Mouse (Mus musculus) gastrocnemius, postnatal 36 days (tissue): ENCODE measurements around the gene Ostf1. TPM values are rescaled to one million over a fixed set of nuclear protein-coding genes. Genes with fewer than 3 reads are reported as not detected.

Source experiments
- DNase-seq, 2 experiments: peaks; one replicate each; pipeline ENCODE4 v3.0.0; 2022
- intact Hi-C: fragments of 180-260 bp; cut with DNase I; formaldehyde crosslinking; loops from one replicate; pipeline ENCODE4 v1.15.1; 2025
- long read RNA-seq, 2 experiments: library from polyadenylated mRNA; stranded (forward); transcript quantifications; one replicate each; pipeline ENCODE4 v2.0.0; 2021
- total RNA-seq, 2 experiments: library from RNA; stranded (reverse); gene quantifications; 2 replicates each; pipeline ENCODE4 v1.2.3; 2021

Gene Ostf1
- total RNA-seq = 10 to 100 TPM; 22.0 to 25.0 TPM
- long read RNA-seq, experiment 1, transcript Ostf1-201 (10 exons, 2,726 nt) = major isoform, 55 of 60 reads
- long read RNA-seq, experiment 1, partial matches to known transcripts = 0 of 60 reads
- long read RNA-seq, experiment 1, other reads (novel, unspliced or antisense) = 5 of 60 reads
- long read RNA-seq, experiment 2, transcript Ostf1-201 (10 exons, 2,726 nt) = major isoform, 42 of 43 reads
- long read RNA-seq, experiment 2, partial matches to known transcripts = 1 of 43 reads
- long read RNA-seq, experiment 2, other reads (novel, unspliced or antisense) = 0 of 43 reads

DNA sequence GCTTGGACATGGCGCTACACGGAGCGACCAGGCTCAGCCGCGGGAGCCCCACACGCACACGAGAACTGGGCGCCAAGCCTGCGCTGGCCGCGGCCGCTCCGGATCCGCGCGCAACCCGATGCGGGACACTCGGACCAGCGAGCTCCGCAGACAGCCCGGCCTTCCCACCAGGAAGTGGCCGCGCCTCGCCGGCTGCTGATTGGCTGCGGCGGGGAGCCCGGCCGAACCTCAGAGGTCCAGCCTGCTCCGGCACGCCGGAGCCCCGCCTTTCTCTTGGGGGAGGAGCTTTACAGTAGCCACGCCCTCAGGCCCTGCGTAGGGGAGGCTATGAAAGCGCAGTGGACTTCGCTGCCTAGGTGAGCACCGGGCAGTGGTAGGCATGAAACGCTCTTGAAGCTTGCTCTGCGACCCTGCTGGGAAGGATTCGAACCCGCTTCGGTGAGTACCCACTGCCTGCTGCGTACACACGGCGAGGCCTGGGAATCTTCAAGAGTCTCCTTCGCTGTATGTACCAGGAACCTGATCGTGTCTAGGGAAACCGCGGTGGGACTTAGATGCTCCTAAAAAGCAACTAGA lies at the start of gene Ostf1, which contains the start of gene Nmrk1:
Gene Ostf1, minus strand, starts transcription at position 180 of the 576 bp plus-strand sequence.
Gene Nmrk1, plus strand, starts transcription at position 307 of the 576 bp plus-strand sequence.
- peak; percentile 97 for DNase-seq
- intact Hi-C loops = no loop called here

DNA sequence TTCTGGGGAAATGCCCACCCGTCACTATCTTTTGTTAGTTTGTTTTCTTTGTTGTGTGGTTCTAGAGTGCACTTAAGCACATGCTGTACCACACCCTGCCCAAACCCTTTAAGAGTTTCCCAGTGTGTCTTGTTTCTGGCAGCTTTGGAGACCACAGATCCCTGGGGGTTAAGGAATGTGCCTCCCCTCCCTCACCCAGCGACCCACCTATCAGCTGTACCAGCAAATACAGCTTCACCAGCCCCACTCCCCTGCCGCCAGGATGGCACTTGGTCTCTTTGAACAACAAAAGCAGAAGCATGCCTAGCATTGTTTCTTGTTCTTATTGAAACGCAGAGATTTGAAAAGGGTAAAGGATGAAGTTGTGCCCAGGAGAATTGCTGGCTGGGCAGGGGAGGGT lies 41.5 kb upstream of the Ostf1 start:
- intact Hi-C loops = no loop called here
- no peak for DNase-seq

DNA sequence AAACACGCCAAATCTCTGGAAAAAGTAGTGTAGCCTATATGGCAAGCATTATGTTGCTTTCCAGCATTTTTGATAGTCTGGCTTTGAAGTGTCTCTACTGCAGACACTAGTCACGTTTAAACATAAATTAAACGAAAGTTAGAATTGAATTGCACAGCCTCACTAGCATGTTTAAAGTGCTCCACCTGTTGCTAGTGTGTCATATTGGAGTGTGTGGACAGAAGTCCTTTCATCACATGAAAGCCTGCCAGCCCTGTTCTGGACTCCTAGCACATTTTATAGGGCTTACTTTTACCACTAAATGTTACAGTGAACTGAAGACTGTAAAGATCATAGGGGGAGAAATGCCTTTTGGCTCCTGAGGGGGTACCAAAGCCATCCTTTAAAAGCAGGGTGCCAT lies 40.9 kb upstream of the Ostf1 start:
- no peak for DNase-seq
- intact Hi-C loops = no loop called here

DNA sequence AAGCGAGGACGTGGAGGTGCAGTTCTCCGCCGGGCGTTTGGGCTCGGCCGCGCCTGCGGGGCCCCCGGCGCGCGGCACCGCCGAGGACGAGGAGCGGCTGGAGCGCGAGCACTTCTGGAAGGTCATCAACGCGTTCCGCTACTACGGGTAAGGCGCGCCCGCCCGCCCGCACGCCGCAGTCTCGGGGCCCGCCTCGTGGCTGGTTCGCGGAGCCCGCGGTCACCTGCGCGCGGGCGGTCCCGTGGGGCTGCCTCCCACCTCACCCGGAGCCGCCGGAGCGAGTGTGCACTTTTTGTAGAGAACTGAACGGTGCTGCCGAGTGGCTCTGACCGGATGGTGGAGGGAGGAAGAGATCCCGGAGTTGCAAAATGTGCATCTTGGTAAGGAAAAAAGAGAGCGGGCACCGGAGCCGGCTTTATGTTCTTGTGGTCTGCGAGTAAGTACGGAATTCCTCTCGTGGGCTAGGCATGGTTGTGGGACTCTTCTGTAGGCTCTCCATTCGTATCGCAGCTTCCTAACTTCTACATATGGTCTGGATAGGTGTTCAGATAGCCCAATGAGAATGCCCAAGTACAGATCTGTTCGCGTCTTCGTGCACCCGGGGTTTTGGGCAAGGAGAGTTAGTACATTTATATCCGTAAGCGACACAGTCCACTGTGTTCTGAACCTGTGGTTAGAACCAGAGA lies 39.6 kb upstream of the Ostf1 start:
- peak; percentile 38 to 43 for DNase-seq
- intact Hi-C loops = no loop called here

DNA sequence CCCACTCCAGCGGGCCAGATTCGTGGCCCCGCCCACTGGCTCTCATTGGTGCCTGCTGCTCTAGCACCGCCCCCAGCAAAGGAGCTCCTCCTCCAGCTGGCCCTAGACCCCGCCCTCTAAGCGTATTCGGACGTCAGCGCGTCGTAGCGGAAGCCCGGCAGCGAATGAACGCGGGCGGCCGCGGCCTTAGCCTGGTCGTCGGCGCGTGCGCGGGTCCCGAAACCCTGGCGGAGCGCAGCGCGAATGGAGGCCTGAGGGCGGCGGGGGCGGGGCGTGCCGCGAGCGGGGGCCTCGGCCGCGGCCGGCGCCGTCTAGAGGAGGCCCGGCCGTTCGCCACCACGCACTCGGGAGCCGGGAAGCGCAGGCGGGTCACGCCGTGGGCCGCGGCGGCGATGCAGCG lies 39.0 kb upstream of the Ostf1 start, which contains the start of gene Carnmt1:
Gene Carnmt1, plus strand, starts transcription at position 157 of the 400 bp plus-strand sequence.
- intact Hi-C loops = no loop called here
- peak; percentile 99 for DNase-seq

DNA sequence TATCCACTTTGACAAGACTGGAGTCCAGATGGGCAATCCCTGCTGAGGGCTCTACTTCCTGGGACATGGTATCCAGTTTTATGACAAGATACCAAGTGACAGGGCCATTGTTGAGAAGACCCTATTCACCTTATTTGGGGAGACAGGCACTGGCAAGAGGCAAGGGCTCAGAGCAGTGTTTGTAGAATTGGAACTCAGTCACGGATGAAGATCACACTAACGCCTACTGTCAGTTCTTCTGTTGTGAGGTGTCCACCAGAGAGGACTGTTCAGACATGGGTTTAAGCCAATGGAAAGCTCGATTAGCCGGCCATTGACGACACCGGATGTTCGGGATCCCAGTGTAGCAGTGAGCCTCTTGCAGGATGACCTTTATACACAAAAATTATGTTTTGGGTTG lies 37.9 kb upstream of the Ostf1 start:
- DNase-seq = no peak
- intact Hi-C loops = no loop called here

DNA sequence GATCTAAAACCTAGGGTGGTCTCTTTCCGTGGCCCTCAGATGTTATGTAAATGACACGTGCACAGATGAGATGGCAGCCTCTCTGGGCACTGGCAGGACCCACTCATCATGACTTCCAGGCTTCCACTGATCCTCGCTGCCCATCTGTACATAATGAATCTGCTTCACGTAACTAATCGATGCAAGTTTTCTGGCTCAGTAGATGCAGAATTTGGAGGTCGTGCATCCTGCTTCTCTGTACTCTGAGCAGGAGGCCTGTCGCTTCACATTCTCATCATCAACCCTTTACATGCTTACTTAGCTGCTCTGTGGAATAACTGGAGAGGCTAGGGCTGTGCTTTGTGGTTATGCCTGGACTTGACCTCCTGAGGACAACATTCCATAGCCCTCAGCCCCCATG lies 35.3 kb upstream of the Ostf1 start:
- intact Hi-C loops = no loop called here
- no peak for DNase-seq

DNA sequence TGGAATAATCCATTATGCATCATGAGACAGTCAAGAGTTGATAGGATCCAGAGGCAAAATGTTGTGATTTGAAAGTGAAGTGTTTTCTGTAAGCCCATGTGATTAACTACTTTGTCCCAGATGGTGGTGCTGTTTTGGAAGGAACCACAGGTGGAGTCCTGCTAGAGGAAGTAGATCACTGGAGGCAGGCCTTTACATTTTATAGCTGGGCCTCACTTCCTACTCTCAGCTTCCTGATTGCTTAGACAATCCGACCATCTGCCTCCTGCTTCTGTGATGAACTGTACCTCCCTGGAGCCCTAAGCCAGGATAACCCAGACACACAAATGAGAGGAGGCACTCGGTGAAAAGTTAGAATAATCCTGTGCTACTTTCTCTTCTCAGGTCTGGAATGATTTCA lies 32.3 kb upstream of the Ostf1 start:
- no peak for DNase-seq
- intact Hi-C loops = no loop called here

DNA sequence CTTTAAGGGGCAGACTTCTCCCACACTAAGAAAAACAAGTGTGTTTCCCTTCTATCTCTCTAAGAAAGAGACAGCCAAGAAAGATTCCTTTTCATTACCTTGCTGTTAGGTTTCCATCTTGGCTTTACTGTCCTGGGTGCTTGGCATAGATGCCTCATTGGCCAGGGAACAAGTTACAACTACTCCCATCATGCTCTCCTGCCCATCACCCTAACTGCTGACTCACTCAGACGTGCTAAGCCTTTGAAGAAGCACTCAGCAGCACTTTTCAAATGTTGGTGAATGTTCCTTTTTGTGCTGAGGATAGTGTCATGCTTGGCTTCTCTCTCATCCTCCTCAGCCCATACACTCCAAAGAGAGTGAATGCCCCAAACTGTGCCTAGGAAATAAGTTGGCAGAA lies 30.1 kb upstream of the Ostf1 start:
- DNase-seq = no peak
- intact Hi-C loops = no loop called here

DNA sequence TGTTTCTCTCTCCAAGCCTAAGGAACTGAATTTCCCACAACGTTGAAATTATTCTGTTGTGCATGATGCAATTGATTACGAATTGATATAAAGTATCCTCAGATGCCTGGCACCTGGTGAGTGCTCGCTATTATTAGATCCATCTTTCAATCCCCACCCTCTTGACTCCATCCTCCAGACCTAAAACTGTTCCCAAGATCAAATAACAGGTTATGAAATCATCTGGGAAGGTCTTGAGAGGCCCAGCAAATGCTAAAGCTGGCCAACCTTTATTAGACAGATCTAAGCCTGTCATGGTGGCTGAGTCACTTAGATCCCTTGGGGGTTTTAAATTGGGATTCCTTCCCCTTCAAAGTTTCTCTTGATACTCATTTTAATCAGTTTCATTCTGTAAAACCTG lies 28.8 kb upstream of the Ostf1 start:
- intact Hi-C loops = no loop called here
- no peak for DNase-seq

DNA sequence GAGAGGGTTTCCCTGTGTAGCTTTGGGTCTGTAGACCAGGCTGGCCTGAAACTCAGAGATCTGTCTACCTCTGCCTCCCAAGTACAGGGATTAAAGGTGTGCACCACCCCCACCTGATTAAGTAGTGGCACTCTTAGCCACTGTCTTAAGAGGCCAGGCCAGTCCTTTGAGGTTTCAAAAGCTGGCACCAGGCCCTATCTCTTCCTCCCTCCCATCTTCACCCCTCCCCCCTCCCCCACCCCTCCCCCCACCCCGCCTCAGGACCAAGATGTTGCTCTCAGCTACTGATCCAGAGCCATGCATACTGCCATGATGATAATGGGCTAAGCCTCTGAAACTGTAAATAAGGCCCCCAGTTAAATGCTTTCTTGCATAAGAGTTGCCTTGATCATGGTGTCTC lies 27.7 kb upstream of the Ostf1 start:
- intact Hi-C loops = no loop called here
- DNase-seq = no peak

DNA sequence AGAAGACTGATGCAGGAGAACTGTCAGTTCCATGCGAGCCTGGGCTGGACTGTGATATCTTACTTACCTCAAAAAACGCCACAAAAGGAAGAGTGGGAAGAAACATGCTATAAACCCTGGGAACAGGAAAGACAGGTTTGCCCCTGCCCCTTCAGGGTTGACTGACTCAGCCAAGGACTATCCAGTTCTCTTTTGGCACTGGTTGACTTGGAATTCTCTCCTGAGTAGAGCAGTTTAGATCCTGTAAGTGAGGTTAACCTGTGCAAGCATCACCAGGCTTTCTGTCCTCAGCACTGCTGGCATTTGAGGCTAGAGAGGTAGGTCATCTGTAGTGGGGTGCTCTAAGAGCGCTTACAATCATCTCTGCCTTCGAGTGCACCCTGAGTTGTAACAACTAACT lies 26.9 kb upstream of the Ostf1 start:
- intact Hi-C loops = no loop called here
- no peak for DNase-seq

DNA sequence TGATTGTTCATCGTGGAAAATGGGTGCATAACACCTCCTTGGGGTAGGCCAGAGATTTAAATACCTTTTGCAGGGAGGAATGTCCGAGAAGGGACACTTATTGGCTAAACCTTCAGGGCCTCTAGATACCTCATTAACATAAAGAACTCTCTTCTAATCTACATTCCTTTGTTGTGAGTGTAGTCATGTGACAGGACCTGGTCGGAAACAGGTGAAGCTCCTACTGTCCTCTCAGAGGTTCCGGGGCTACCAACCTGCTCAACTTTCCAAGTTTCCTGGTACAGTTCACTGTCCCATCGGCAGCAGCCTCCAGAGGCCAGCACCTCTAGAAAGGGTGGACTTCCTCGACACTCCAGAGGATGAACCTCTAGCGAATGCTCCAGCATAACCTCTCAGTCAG lies 24.4 kb upstream of the Ostf1 start:
- intact Hi-C loops = no loop called here
- DNase-seq = no peak

DNA sequence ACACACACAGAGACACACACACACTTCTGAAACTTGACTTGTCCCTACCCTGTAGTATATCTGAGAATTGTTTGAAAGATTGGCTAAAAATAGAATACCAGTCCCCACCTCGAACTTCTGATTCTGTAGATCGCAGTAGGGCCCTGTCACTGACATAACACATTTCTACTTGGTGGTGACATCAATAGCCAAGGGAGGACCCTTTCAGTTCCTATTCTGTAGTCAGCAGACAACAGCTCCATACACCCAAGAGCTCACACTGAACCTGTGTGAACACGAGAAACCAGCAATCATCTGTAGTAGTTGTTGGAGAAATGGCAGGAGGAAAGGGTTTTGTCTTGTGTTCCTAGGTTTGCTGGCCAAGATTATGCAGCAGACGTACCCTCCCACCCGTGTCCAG lies 23.4 kb upstream of the Ostf1 start:
- intact Hi-C loops = no loop called here

DNA sequence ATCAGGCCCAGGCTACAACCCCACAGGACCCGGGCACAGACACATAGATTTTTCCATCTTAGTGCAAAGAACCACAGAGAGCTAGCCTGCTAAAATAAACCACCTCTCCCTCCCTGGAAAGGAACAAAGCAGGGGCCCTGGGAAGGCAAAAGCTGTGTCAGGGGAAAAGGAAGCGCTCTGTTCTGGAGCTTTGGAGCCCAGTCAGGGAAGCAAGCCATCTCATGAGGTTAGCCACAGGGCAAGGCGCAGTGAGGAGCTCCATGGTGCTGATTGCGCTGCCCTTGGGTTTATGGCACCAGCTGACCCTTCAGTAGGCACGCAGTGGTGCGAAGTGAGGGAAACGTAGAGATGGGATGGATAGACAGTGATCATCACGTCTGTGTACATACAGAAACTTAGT lies 22.7 kb upstream of the Ostf1 start:
- peak; percentile 36 to 51 for DNase-seq
- intact Hi-C loops = no loop called here

More for the DNA sequence above, 23.4 kb upstream of the Ostf1 start:
- no peak for DNase-seq

DNA sequence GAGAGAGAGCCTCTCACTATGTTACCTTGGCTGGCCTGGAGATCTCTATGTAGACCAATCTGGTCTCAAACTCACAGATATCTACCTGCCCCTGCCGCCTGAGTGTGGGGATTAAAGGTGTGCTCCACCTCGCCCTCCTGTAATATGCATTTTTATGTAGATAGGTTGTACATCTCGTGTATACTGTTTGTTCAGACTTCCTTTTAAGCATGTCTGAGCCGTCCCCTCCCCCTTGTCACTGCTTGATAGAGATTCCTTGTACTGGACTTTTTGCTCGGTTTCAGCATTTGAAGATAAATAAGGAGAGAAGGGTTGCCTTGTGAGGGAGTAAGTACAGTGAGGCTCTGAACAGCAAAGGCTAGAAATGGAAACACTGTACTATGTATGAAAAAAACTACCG lies 21.4 kb upstream of the Ostf1 start:
- no peak for DNase-seq
- intact Hi-C loops = no loop called here

DNA sequence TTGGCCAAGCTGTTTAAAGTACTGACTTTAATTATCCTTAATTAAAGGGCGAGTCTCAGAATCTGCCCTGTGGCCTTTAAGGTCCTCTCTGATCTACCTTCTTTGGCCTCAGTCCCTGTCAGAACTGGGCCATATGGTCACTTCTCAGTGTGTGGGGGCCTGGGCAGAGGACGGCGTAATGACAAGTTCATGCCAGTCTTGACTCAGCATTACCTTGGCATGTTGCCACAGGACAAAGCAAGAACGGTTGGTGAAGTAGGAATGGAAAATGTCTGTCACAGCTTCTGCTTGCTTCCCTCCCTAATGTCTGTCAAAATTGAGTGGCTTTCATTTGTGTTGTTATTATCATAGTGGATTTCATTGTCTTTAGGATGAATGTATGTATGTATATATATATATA lies 21.0 kb upstream of the Ostf1 start:
- intact Hi-C loops = no loop called here
- DNase-seq = no peak

DNA sequence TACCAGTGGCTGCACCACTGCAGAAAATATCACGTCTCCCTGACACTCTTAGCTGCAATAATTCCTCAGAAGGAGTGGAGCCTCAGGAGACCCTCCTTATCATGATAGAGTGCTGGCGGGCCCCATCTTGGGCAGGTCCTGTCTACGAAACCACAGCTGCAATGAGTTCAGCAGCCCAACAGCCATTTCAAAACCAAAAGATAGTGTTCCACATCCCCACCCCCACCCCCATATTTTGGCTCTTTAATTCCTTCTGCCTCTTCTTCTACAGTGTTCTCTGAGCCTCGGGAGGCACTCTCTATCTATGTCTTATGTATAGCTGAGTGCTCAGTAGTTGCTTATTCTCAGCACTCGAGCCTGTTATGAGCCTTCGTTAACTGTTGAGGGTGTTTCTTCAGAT lies 18.9 kb upstream of the Ostf1 start:
- DNase-seq = no peak
- intact Hi-C loops = no loop called here

DNA sequence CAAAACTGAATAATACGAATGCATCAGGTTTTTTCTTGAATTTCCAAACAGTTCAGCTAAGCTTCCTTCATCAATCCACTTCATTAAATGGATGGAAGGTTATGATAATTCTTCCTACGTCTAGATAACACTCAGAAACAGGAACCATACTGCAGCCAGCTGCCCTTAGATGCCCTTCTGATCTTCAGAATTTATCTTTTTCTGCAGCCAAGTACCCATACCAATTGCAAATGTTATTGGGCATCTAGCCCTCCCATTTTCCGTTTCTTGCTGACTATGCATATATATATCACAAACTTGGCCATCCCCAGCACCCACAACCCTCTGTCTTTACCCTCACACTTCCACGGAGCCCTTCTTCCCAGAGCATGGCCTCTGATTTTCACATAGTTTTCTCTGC lies 18.3 kb upstream of the Ostf1 start:
- no peak for DNase-seq
- intact Hi-C loops = no loop called here

DNA sequence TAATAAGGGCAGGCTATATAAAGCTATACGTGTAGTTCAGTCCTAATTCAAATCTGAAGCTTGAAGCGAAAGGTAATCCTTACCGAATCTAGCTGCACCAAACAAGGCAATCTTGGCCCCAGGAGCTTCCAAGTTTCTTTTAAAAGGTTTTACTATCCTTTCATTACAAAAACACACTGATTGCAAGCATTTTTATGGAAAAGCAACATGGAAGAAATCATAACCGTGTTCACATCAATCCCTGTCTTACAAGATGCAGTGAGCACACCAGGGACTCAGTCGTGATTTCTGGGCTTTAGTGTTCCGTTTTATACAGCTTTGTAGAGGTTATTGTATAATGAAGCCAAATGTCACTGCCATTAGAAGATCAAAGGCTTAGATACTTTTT lies 16.9 kb upstream of the Ostf1 start:
- intact Hi-C loops = no loop called here
- DNase-seq = no peak

DNA sequence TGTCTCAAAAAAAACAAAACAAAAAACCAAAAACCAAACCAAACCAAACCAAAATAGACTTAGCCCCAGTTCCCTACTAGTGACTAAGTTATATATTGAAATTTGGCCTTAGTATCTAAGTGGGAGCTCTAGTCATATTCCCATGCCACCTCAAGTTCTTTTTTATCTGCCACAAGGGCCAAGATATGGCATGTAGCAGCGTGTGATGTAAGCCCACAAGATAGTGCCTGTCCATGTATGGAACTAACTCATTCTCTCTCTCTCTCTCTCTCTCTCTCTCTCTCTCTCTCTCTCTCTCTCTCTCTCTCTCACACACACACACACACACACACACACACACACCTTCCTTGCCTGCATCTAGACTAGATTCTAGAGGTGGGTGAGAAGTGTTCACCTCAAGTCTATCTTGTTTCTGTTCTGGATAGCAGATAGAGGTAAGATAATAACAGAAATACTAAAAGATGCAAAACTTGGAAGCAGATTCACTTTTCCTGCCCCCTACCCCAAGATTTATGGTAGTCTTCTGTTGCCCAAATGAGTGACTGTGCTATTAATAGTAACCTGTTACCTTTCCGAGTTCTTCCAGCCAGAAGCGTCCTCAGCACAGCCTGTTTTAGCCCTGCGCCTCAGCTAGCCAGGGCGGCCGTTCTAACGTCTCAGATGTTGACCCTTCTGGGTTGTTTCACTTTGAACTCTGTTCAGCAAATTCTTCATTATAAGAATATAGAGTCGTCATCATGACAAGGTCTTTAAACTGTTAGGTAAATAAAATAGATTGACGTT lies 16.3 kb upstream of the Ostf1 start:
- intact Hi-C loops = no loop called here
- DNase-seq = peak in 1 of 2 experiments; percentile 26
